Mouse (Mus musculus) stomach, embryonic 14.5 days (tissue): ENCODE measurements around the gene Bnc2. TPM values are rescaled to one million over a fixed set of nuclear protein-coding genes. Genes with fewer than 3 reads are reported as not detected.

ENCODE experiments used
- ATAC-seq: fragments of 200-750 bp; cut with Nextera tagmentation; 2 replicates; pipeline ENCODE4 v1.8.0; 2017; ENCODE audit warnings: low read depth, moderate TSS enrichment; ENCODE audit not compliant: insufficient number of reproducible peaks, insufficient read depth, low FRiP score
- H3K27ac ChIP-seq: fragments of 300-500 bp; sonication (generic); 2 replicates; pipeline ENCODE4 v1.5.1; 2014; ENCODE audit warnings: mild to moderate bottlenecking, low read length, moderate library complexity, mixed read lengths
- H3K27me3 ChIP-seq: fragments of 300-500 bp; sonication (generic); 2 replicates; pipeline ENCODE4 v1.6.1; 2014; ENCODE audit warnings: low read length, control low read depth, mixed read lengths; ENCODE audit not compliant: control insufficient read depth, insufficient read depth
- H3K36me3 ChIP-seq: fragments of 300-500 bp; sonication (generic); 2 replicates; pipeline ENCODE4 v1.6.1; 2014; ENCODE audit warnings: mild to moderate bottlenecking, control low read depth, low read length, moderate library complexity, mixed read lengths; ENCODE audit not compliant: control insufficient read depth, insufficient read depth
- H3K4me1 ChIP-seq: fragments of 300-500 bp; sonication (generic); 2 replicates; pipeline ENCODE4 v1.6.1; 2014; ENCODE audit warnings: low read length, control low read depth, mixed read lengths; ENCODE audit not compliant: control insufficient read depth, insufficient read depth
- H3K4me2 ChIP-seq: fragments of 300-500 bp; sonication (generic); replicated peaks from 2 replicates; pipeline ENCODE4 v1.6.1; 2014; ENCODE audit warnings: low read depth, low read length, control low read depth
- H3K4me3 ChIP-seq: fragments of 300-500 bp; sonication (generic); 2 replicates; pipeline ENCODE4 v1.5.1; 2014; ENCODE audit warnings: low read depth, low read length, control low read depth
- H3K9ac ChIP-seq: fragments of 300-500 bp; sonication (generic); replicated peaks from 2 replicates; pipeline ENCODE4 v1.6.1; 2014; ENCODE audit warnings: low read depth, mild to moderate bottlenecking, control low read depth, low read length, moderate library complexity, mixed read lengths
- H3K9me3 ChIP-seq: fragments of 300-500 bp; sonication (generic); 2 replicates; pipeline ENCODE4 v1.6.1; 2016; ENCODE audit warnings: low read depth, low read length, control low read depth; ENCODE audit not compliant: control insufficient read depth
- WGBS: fragments of 180-500 bp; shearing (Covaris S2); extraction: QIAGEN DNeasy Blood & Tissue Kit; methylation state at CpG from one replicate; pipeline ENCODE4 v1.1.7; 2014; 5-methylcytosine and 5-hydroxymethylcytosine counted together
- polyA plus RNA-seq: library from polyadenylated mRNA; unstranded; fragments of >200 nt; fragmentation: Nextera tagmentation; extraction: Ambion mirVana; gene quantifications from 2 replicates; pipeline ENCODE4 v1.2.1, GENCODE M21; 2014

Gene Bnc2
- polyA plus RNA-seq, 1 experiment from 2014 or later = 35.7 TPM

DNA sequence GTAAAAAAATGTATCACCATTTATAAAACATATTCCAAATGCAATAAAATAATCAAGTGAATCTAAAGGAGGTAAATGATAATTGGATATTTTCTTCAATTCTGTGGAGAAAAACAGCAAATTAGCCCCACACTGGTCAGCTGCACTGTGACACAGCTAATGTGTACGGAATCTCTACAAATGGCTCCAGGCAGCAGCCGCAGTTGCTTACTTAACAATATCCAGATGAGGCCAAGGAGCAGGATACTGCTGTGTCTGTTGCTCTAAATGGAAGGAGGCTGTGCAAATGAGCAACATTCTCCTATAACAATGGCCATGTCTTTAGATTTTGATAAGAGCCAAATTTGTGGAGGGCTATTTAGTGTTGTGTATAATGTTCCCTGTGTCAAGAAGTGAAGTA is 316.9 kb downstream of the Bnc2 start:
- no peaks in the 10 kb centered on the region for H3K36me3 ChIP-seq
- no peak overlapping the region for H3K9ac ChIP-seq
- no peak overlapping the region for H3K4me3 ChIP-seq
- peaks cover 20% of the 10 kb centered on the region for H3K4me1 ChIP-seq
- H3K4me2 ChIP-seq = no peak overlapping the region
- H3K9me3 ChIP-seq = no peaks in the 10 kb centered on the region
- no peak overlapping the region for H3K27ac ChIP-seq
- 54% methylated on average over 2 of the region's 2 CpGs for WGBS
- ATAC-seq = no peak
- H3K27me3 ChIP-seq = no peaks in the 10 kb centered on the region

DNA sequence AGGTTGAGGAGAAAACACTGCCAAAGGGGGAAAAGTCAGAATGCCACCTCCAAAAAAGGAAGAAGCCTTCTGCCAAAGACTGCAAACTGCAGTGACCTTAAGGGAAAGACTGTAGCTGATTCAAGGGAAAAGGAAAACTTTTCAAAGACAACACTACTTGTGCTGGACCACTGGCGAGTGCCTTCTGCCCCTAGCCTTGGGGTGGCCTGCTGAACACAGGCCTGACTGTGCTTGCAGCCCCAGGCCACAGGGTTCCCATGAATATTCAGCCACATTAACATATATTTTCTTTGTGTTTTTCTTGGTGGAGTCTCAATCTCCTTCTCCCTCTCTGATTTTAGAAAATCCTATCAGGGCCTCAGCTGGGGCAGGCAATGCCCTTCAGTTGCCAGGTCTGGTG is 317.7 kb downstream of the Bnc2 start:
- no peak overlapping the region for H3K9ac ChIP-seq
- H3K4me2 ChIP-seq = no peak overlapping the region
- no peaks in the 10 kb centered on the region for H3K27me3 ChIP-seq
- H3K9me3 ChIP-seq = no peaks in the 10 kb centered on the region
- 59% methylated on average over 1 of the region's 1 CpGs for WGBS
- H3K27ac ChIP-seq = peak overlapping the region; percentile 27; the same call in 1 of the 2 replicates
- no peak overlapping the region for H3K4me3 ChIP-seq
- ATAC-seq = no peak
- H3K36me3 ChIP-seq = no peaks in the 10 kb centered on the region
- H3K4me1 ChIP-seq = peaks cover 19% of the 10 kb centered on the region

DNA sequence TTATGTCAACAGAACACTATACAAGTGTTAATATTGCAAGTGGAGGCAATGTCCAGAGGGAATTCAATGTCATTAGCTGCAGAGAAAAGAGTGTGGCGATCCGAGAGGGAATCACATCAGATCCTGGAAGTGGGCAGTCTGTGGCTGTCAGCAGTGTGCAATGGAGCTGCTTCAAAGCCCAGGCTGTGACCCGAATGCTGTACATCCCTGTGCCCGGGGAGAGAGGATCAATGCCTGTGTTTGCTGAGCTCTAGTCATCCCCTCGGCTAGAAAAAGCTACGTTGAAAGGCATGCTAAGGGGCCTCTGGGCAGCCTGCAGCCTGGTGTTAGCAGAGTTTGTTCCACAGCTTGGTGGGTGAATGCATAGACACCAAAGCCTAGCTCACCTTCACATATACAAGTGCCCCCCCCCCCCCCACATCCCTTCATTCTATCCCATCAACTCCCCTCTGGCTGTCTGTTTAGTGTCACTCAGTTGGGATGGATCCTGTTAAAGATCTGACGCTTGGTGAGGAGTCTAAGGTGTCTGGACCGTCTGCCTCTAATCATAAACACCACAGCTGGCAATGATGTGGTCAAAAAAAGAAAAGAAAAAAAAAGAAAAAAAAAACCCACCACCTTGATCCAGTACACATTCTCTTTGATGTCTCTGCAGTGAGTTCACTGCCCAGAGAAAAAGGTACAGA is 318.5 kb downstream of the Bnc2 start:
- no peak for ATAC-seq
- Histone ChIP-seq H3K4me1 (peaks cover 17% of the 10 kb centered on the region; the same call in 1 of the 2 replicates), H3K27me3 (no peaks in the 10 kb centered on the region), H3K9ac (no peak overlapping the region), H3K27ac (peak overlapping the region; percentile 57; the same call in 1 of the 2 replicates), H3K4me3 (no peak overlapping the region), H3K36me3 (no peaks in the 10 kb centered on the region), H3K4me2 (no peak overlapping the region), H3K9me3 (no peaks in the 10 kb centered on the region)
- WGBS = 23% methylated on average over 8 of the region's 8 CpGs

- Histone ChIP-seq H3K9ac (no peak overlapping the region), H3K27ac (no peak overlapping the region), H3K9me3 (no peaks in the 10 kb centered on the region), H3K4me2 (no peak overlapping the region), H3K27me3 (no peaks in the 10 kb centered on the region), H3K4me1 (peaks cover 19% of the 10 kb centered on the region), H3K36me3 (no peaks in the 10 kb centered on the region), H3K4me3 (no peak overlapping the region)
- no peak for ATAC-seq
- 26% methylated on average over 2 of the region's 2 CpGs for WGBS
Measured at GRCm38 (mm10) chr4:84352656-84353055, 322.4 kb downstream of the Bnc2 start.

GRCm38 (mm10) chr4:84349536-84349935 is 325.5 kb downstream of the Bnc2 start:
- ATAC-seq = no peak
- Histone ChIP-seq H3K27me3 (no peaks in the 10 kb centered on the region), H3K9ac (no peak overlapping the region), H3K36me3 (no peaks in the 10 kb centered on the region), H3K4me2 (no peak overlapping the region), H3K4me3 (no peak overlapping the region), H3K27ac (peak overlapping the region; percentile 33; the same call in 1 of the 2 replicates), H3K9me3 (no peaks in the 10 kb centered on the region), H3K4me1 (peaks cover 9% of the 10 kb centered on the region)
- 12% methylated on average over 5 of the region's 5 CpGs for WGBS

DNA sequence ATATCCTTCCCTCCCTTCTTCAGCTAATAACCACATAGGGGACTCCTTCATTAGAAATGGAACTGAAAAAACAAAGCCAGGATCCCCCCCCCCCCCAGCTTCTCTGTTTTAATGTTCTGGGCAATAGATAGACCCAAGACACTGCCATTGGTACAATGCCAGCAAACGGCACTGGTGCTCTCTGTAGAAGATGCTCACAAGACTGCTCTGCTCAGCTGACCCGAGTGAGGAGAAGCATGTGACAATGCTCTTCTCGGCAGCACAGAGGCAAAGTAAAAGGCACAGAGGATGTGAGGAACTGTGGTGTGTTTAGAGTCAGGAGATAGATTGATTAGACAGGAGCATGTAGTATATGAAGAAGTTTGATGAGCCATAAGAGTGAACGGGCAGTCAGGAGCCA is 335.9 kb downstream of the Bnc2 start:
- Histone ChIP-seq H3K4me3 (no peak overlapping the region), H3K9ac (no peak overlapping the region), H3K36me3 (no peaks in the 10 kb centered on the region), H3K27me3 (no peaks in the 10 kb centered on the region), H3K27ac (no peak overlapping the region), H3K9me3 (no peaks in the 10 kb centered on the region), H3K4me2 (no peak overlapping the region), H3K4me1 (no peaks in the 10 kb centered on the region)
- ATAC-seq = no peak
- 71% methylated on average over 4 of the region's 4 CpGs for WGBS

GRCm38 (mm10) chr4:84331995-84332394 is 343.1 kb downstream of the Bnc2 start:
- 71% methylated on average over 9 of the region's 9 CpGs for WGBS
- Histone ChIP-seq H3K27me3 (no peaks in the 10 kb centered on the region), H3K9me3 (no peaks in the 10 kb centered on the region), H3K9ac (no peak overlapping the region), H3K4me1 (no peaks in the 10 kb centered on the region), H3K4me3 (no peak overlapping the region), H3K4me2 (no peak overlapping the region), H3K36me3 (no peaks in the 10 kb centered on the region), H3K27ac (no peak overlapping the region)
- no peak for ATAC-seq

DNA sequence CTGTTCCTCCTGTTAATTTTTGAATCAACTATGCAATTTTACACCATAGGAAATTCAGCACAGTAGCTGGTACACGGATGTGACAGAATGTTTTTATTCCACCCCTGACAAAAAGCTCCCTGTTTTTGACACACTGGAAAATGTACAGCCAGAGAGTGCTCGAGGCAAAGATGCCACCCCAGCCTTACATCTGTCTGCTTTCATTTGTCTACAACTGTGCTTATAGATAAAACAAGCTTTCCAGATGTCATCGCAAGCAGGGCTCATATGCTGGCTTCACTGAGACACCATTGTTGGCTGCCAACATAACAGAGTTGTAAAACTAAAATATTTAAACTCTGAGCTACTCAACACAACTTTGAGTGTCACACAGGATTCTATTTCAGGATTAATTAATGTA is 343.6 kb downstream of the Bnc2 start:
- H3K9me3 ChIP-seq = no peaks in the 10 kb centered on the region

GRCm38 (mm10) chr4:84330509-84330908 is 344.6 kb downstream of the Bnc2 start:
- H3K4me1 ChIP-seq = no peaks in the 10 kb centered on the region
- H3K9ac ChIP-seq = no peak overlapping the region
- H3K9me3 ChIP-seq = no peaks in the 10 kb centered on the region
- no peaks in the 10 kb centered on the region for H3K36me3 ChIP-seq
- ATAC-seq = no peak
- WGBS = 79% methylated on average over 4 of the region's 4 CpGs
- H3K4me2 ChIP-seq = no peak overlapping the region
- no peaks in the 10 kb centered on the region for H3K27me3 ChIP-seq
- H3K27ac ChIP-seq = no peak overlapping the region
- H3K4me3 ChIP-seq = no peak overlapping the region

More for the DNA sequence above, 343.6 kb downstream of the Bnc2 start:
- Histone ChIP-seq H3K9ac (no peak overlapping the region), H3K4me1 (no peaks in the 10 kb centered on the region), H3K27ac (no peak overlapping the region), H3K36me3 (no peaks in the 10 kb centered on the region), H3K4me2 (no peak overlapping the region), H3K4me3 (no peak overlapping the region), H3K27me3 (no peaks in the 10 kb centered on the region)
- ATAC-seq = no peak
- WGBS = 45% methylated on average over 3 of the region's 3 CpGs
